Mouse (Mus musculus) kidney, postnatal 0 days (tissue): Measurements from ENCODE around the gene Scnn1a. TPM values are rescaled to one million over a fixed set of nuclear protein-coding genes. Genes with fewer than 3 reads are reported as not detected.

Experiments
- ATAC-seq: fragments of 200-750 bp; cut with Nextera tagmentation; replicated peaks from 2 replicates; pipeline ENCODE4 v1.8.0; 2017; ENCODE audit warnings: low read depth, moderate number of reproducible peaks, moderate TSS enrichment, moderate library complexity; ENCODE audit not compliant: low FRiP score
- DNase-seq: peaks from one replicate; pipeline ENCODE4 v3.0.0-alpha.2; 2016; ENCODE audit warnings: low spot score
- H3K27ac ChIP-seq: fragments of 300-500 bp; sonication (generic); 2 replicates; pipeline ENCODE4 v1.5.1; 2014; ENCODE audit warnings: mild to moderate bottlenecking
- H3K27me3 ChIP-seq: fragments of 300-500 bp; sonication (generic); 2 replicates; pipeline ENCODE4 v1.6.1; 2014; ENCODE audit warnings: low read length, mixed read lengths; ENCODE audit not compliant: insufficient read depth
- H3K36me3 ChIP-seq: fragments of 300-500 bp; sonication (generic); 2 replicates; pipeline ENCODE4 v1.6.1; 2014; ENCODE audit warnings: low read length, mixed read lengths; ENCODE audit not compliant: insufficient read depth
- H3K4me1 ChIP-seq: fragments of 300-500 bp; sonication (generic); replicated peaks from 2 replicates; pipeline ENCODE4 v1.6.1; 2014; ENCODE audit warnings: antibody characterized with exemption, low read length, mixed read lengths; ENCODE audit not compliant: insufficient read depth
- H3K4me2 ChIP-seq: fragments of 300-500 bp; sonication (generic); 2 replicates; pipeline ENCODE4 v1.6.1; 2014; ENCODE audit warnings: mild to moderate bottlenecking, low read length, moderate library complexity, mixed read lengths
- H3K4me3 ChIP-seq: fragments of 300-500 bp; sonication (generic); replicated peaks from 2 replicates; pipeline ENCODE4 v1.5.1; 2014; ENCODE audit warnings: low read depth, low read length
- H3K9ac ChIP-seq: fragments of 300-500 bp; sonication (generic); 2 replicates; pipeline ENCODE4 v1.6.1; 2014; ENCODE audit warnings: low read depth, low read length
- H3K9me3 ChIP-seq: fragments of 300-500 bp; sonication (generic); replicated peaks from 2 replicates; pipeline ENCODE4 v1.6.1; 2016; ENCODE audit warnings: low read length, inconsistent platforms, mixed read lengths
- CTCF ChIP-seq: IDR thresholded peaks from 2 replicates; pipeline ENCODE4 v1.5.1; 2016; ENCODE audit warnings: antibody characterized with exemption, low read depth, mild to moderate bottlenecking, moderate library complexity
- WGBS: fragments of 180-500 bp; shearing (Covaris S2); extraction: QIAGEN DNeasy Blood & Tissue Kit; methylation state at CpG from one replicate; pipeline ENCODE4 v1.1.7; 2014; 5-methylcytosine and 5-hydroxymethylcytosine counted together
- polyA plus RNA-seq: library from polyadenylated mRNA; unstranded; fragments of >200 nt; fragmentation: Nextera tagmentation; extraction: Ambion mirVana; gene quantifications from 2 replicates; pipeline ENCODE4 v1.2.1, GENCODE M21; 2015

The Scnn1a gene
- polyA plus RNA-seq, 1 experiment from 2014 or later = 19.9 TPM

DNA sequence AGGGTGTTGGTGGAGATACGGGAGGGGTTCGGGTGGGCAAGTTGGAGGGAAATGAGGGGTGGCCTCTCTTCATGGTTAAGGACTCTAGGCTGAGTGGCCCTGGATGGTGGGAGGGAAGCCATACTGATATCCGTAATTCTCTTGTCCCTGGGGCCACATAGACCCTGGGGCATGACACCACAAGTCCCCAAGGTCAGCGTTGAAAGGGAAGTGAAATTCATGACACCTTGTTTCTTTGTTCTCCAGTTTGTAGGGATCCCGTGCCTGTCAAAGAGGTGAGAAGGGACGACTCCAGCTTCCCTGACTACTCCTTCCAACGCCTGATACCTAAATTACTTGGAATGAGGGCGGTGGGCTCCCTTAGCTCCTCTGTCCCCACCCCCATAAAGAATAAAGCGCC, 40.4 kb downstream of the Scnn1a start:
- H3K27me3 ChIP-seq = no peaks in the 10 kb centered on the region
- no peak overlapping the region for H3K27ac ChIP-seq
- peaks cover 13% of the 10 kb centered on the region for H3K4me1 ChIP-seq
- H3K36me3 ChIP-seq = peaks cover 38% of the 10 kb centered on the region
- no peak for DNase-seq
- WGBS = 76% methylated on average over 9 of the region's 9 CpGs
- no peak overlapping the region for H3K4me2 ChIP-seq
- no peaks in the 10 kb centered on the region for H3K9me3 ChIP-seq
- ATAC-seq = no peak
- H3K9ac ChIP-seq = no peak overlapping the region
- H3K4me3 ChIP-seq = no peak overlapping the region
- TF ChIP-seq CTCF = no peak

DNA sequence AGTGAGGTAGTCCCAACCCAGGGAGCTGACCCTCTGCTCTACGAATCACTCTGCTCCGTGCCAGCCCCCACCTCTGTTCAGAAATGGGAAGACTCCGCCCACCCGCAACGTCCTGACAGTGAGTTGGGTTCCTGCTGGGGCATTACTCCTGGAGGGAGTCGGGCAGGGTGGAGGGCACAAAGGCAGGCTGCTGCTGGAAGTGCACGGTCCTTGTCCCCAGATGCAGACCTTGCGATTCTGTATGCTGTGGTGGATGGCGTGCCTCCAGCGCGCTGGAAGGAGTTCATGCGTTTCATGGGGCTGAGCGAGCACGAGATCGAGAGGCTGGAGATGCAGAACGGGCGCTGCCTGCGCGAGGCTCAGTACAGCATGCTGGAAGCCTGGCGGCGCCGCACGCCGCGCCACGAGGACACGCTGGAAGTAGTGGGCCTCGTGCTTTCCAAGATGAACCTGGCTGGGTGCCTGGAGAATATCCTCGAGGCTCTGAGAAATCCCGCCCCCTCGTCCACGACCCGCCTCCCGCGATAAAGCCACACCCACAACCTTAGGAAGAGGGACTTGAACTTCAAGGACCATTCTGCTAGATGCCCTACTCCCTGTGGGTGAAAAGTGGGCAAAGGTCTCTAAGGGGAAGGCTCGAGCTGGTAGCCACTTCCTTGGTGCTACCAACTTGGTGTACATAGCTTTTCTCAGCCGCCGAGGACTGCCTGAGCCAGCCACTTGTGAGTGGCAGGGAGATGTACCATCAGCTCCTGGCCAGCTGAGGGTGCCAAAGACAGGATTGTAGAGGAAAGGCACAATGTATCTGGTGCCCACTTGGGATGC, 41.2 kb downstream of the Scnn1a start:
- peak; percentile 35; the same call in 1 of the 2 replicates for ATAC-seq
- Histone ChIP-seq H3K4me3 (no peak overlapping the region), H3K27ac (no peak overlapping the region), H3K36me3 (peaks cover 38% of the 10 kb centered on the region), H3K27me3 (no peaks in the 10 kb centered on the region), H3K9me3 (no peaks in the 10 kb centered on the region), H3K4me1 (peaks cover 7% of the 10 kb centered on the region; the same call in 1 of the 2 replicates), H3K9ac (no peak overlapping the region), H3K4me2 (no peak overlapping the region)
- WGBS = 53% methylated on average over 38 of the region's 38 CpGs
- DNase-seq = peak; percentile 65
- peak; percentile 60; the same call in 1 of the 2 replicates for TF ChIP-seq CTCF

DNA sequence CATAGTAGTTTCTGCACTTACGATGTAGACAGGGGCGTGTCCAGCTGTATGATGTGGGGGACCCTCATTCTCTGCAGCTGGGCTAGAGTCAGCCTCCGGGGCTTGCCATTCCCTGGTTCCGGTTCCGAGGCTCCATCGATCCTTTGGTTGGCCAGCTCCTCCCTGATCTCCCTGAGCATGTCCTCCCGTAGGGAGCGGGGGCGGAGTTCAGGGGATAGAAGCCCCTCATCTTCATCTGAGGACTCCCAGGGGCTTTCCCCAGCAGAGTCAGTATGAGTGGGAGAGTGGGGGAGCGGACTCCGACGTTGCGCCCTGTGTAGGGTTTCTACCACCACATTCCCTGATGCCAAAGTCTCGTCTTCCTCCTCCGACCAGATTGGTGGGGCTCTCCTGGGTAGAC, 42.6 kb downstream of the Scnn1a start:
- Histone ChIP-seq H3K9ac (0 out of 2 replicates have a peak overlapping the region, but pooled peaks have one; percentile 10), H3K27me3 (no peaks in the 10 kb centered on the region), H3K9me3 (no peaks in the 10 kb centered on the region), H3K4me3 (no peak overlapping the region), H3K4me2 (peak overlapping the region; percentile 13; the same call in 1 of the 2 replicates), H3K4me1 (peaks cover 7% of the 10 kb centered on the region; the same call in 1 of the 2 replicates), H3K36me3 (peaks cover 31% of the 10 kb centered on the region), H3K27ac (no peak overlapping the region)
- 27% methylated on average over 15 of the region's 15 CpGs for WGBS
- DNase-seq = no peak
- no peak for ATAC-seq
- no peak for TF ChIP-seq CTCF

DNA sequence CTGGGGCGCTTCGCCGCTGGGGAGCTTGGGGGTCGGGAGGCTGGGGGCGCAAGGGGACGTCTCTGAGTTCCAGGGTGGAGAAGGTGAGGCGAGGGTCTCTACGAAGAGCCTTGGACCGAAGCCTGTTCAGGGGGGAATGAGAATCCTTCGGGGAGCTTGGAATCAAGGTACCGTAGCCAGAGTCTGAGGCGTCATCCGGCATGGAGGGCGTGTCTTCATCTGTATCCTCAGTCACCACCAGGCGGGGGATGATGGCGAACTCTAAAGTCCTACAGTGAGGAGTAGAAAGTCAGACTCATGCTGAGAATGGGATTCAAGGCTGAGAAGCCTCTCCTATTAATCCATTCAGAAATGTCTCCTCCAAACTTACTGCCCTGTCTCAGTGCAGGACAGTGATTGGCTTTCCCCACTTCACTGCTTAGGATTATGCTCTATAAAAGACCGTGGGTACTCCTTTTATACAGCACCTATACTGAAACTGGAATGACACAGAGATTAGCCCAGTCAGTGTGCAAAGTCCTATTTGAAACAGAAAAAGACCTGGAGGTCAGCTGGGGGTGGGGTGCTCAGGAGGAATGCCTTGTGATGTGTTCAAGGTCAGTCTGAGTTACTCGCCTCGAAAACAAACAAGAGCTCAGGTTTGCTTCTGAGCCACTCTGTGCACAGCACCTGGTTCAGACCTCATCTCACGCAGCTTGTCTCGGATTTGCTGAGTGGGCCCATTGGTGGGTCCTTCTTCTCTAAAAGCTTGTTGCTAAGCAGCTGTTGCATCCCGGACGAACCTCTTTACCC, 43.2 kb downstream of the Scnn1a start:
- H3K9ac ChIP-seq = 0 out of 2 replicates have a peak overlapping the region, but pooled peaks have one; percentile 10
- no peak for ATAC-seq
- no peak overlapping the region for H3K27ac ChIP-seq
- peak; percentile 65 for DNase-seq
- no peaks in the 10 kb centered on the region for H3K27me3 ChIP-seq
- H3K4me2 ChIP-seq = peak overlapping the region; percentile 13; the same call in 1 of the 2 replicates
- TF ChIP-seq CTCF = peak; percentile 35; the same call in 1 of the 2 replicates
- H3K4me3 ChIP-seq = no peak overlapping the region
- H3K9me3 ChIP-seq = no peaks in the 10 kb centered on the region
- WGBS = 29% methylated on average over 23 of the region's 23 CpGs
- H3K36me3 ChIP-seq = peaks cover 25% of the 10 kb centered on the region
- peaks cover 7% of the 10 kb centered on the region; the same call in 1 of the 2 replicates for H3K4me1 ChIP-seq

DNA sequence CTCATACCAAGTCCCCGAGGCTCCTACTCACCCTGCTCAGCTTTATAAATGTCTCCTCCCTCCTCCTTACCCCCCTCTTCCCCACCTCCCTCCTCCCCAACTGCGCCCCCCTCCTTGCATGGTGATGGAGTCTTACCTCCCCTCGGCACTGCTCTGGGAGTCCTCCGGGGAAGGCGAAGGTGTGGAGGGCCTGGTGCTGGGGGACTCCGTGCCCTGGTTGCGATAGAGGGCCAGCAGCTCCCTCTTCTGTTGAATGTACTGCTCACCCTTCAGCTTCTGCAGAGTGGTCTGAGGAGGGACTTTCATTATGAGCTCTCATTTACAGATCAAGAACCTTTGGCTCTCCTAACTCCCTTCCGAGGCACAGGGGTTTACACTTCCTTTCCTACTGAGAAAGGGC, 44.0 kb downstream of the Scnn1a start:
- peak; percentile 62 for TF ChIP-seq CTCF
- peak; percentile 61 for DNase-seq
- Histone ChIP-seq H3K27me3 (no peaks in the 10 kb centered on the region), H3K27ac (no peak overlapping the region), H3K36me3 (peaks cover 18% of the 10 kb centered on the region), H3K9me3 (no peaks in the 10 kb centered on the region), H3K4me2 (no peak overlapping the region), H3K4me3 (no peak overlapping the region), H3K4me1 (peaks cover 7% of the 10 kb centered on the region; the same call in 1 of the 2 replicates), H3K9ac (no peak overlapping the region)
- WGBS = 9% methylated on average over 8 of the region's 8 CpGs
- ATAC-seq = no peak; the same call in 1 of the 2 replicates

DNA sequence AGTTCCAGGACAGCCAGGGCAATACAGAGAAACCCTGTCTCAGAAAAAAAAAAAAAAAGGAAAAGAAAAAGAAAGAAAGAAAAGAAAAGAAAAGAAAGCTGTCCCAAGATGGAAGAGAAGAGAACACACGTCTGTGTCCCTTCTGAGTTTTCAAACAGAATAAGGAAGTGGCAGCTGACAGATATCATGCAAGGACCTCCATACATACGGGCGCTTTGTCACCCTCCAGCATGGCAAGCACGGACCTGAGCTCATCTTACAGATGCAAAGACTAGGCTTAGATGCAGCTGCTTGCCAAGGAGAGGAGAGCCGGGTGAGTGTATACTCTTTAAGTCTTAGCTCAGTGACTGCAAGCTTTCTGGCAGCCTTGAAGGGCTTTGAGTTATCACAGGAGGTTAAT, 45.1 kb downstream of the Scnn1a start:
- Histone ChIP-seq H3K4me2 (no peak overlapping the region), H3K4me3 (no peak overlapping the region), H3K27me3 (no peaks in the 10 kb centered on the region), H3K4me1 (peaks cover 7% of the 10 kb centered on the region; the same call in 1 of the 2 replicates), H3K9me3 (no peaks in the 10 kb centered on the region), H3K27ac (no peak overlapping the region), H3K36me3 (peaks cover 17% of the 10 kb centered on the region), H3K9ac (no peak overlapping the region)
- ATAC-seq = no peak
- DNase-seq = no peak
- TF ChIP-seq CTCF = no peak
- 82% methylated on average over 5 of the region's 5 CpGs for WGBS
